Mouse (Mus musculus) liver, postnatal 0 days (tissue): ENCODE data around the gene Bex6. TPM values are rescaled to one million over a fixed set of nuclear protein-coding genes. Genes with fewer than 3 reads are reported as not detected.

Experiments used
- ATAC-seq: fragments of 200-750 bp; cut with Nextera tagmentation; 2 replicates; pipeline ENCODE4 v1.8.0; 2017; ENCODE audit warnings: mild to moderate bottlenecking, moderate library complexity
- DNase-seq: peaks from one replicate; pipeline ENCODE4 v3.0.0-alpha.2; 2016
- H3K27ac ChIP-seq: fragments of 300-500 bp; sonication (generic); 2 replicates; pipeline ENCODE4 v1.5.1; 2014; ENCODE audit warnings: antibody characterized with exemption, moderate library complexity, mild to moderate bottlenecking, low read depth
- H3K27me3 ChIP-seq: fragments of 300-500 bp; sonication (generic); 2 replicates; pipeline ENCODE4 v1.6.1; 2014; ENCODE audit warnings: low read length, control low read depth, mixed read lengths; ENCODE audit not compliant: insufficient read depth
- H3K36me3 ChIP-seq: fragments of 300-500 bp; sonication (generic); replicated peaks from 2 replicates; pipeline ENCODE4 v1.6.1; 2014; ENCODE audit warnings: mild to moderate bottlenecking, control low read depth, low read length, moderate library complexity, mixed read lengths; ENCODE audit not compliant: insufficient read depth
- H3K4me1 ChIP-seq: fragments of 300-500 bp; sonication (generic); 2 replicates; pipeline ENCODE4 v1.6.1; 2014; ENCODE audit warnings: antibody characterized with exemption, mild to moderate bottlenecking, control low read depth; ENCODE audit not compliant: insufficient read depth
- H3K4me2 ChIP-seq: fragments of 300-500 bp; sonication (generic); 2 replicates; pipeline ENCODE4 v1.6.1; 2014; ENCODE audit warnings: low read depth, mild to moderate bottlenecking, low read length, moderate library complexity, mixed read lengths
- H3K4me3 ChIP-seq: fragments of 300-500 bp; sonication (generic); 2 replicates; pipeline ENCODE4 v1.5.1; 2014; ENCODE audit warnings: low read depth, low read length
- H3K9ac ChIP-seq: fragments of 300-500 bp; sonication (generic); replicated peaks from 2 replicates; pipeline ENCODE4 v1.6.1; 2014; ENCODE audit warnings: mild to moderate bottlenecking, moderate library complexity
- H3K9me3 ChIP-seq: fragments of 300-500 bp; sonication (generic); 2 replicates; pipeline ENCODE4 v1.6.1; 2016; ENCODE audit warnings: mild to moderate bottlenecking, control low read depth, low read length, mixed read lengths
- CTCF ChIP-seq: sonication (generic); IDR thresholded peaks from 2 replicates; pipeline ENCODE4 v1.5.1; 2016; ENCODE audit warnings: antibody characterized with exemption, low read depth
- EP300 ChIP-seq: IDR thresholded peaks from 2 replicates; pipeline ENCODE4 v1.6.1; 2016; ENCODE audit warnings: antibody characterized with exemption, low read depth, mild to moderate bottlenecking
- WGBS: fragments of 180-500 bp; shearing (Covaris S2); extraction: QIAGEN DNeasy Blood & Tissue Kit; methylation state at CpG from one replicate; pipeline ENCODE4 v1.1.7; 2014; ENCODE audit not compliant: insufficient replicate concordance; 5-methylcytosine and 5-hydroxymethylcytosine counted together
- polyA plus RNA-seq: library from polyadenylated mRNA; unstranded; fragments of >200 nt; fragmentation: Nextera tagmentation; extraction: Ambion mirVana; gene quantifications from 2 replicates; pipeline ENCODE4 v1.2.1, GENCODE M21; 2015

The Bex6 gene
- polyA plus RNA-seq = 0.94 and 1.2 TPM in 2 replicates

GRCm38 (mm10) chr16:32179333-32179901 lies at the start of gene Bex6:
Bex6 (plus strand) TSS chr16:32179823.
- Histone ChIP-seq H3K36me3 (no peaks in the 10 kb centered on the region), H3K9ac (no peak within 1 kb of the TSS), H3K4me3 (no peak within 1 kb of the TSS), H3K27me3 (no peaks in the 10 kb centered on the region), H3K27ac (peak within 1 kb of the TSS; percentile 94), H3K4me2 (no peak within 1 kb of the TSS), H3K9me3 (no peaks in the 10 kb centered on the region), H3K4me1 (peaks cover 22% of the 10 kb centered on the region)
- DNase-seq (no peak), ATAC-seq (no peak)
- TF ChIP-seq CTCF (no peak), EP300 (no peak)
- WGBS = 43% methylated on average over 6 of the region's 6 CpGs

GRCm38 (mm10) chr16:32130190-32130826 lies 49.3 kb upstream of the Bex6 start:
- 23% methylated on average over 16 of the region's 16 CpGs for WGBS
- peak overlapping the region; percentile 88 for H3K27ac ChIP-seq

GRCm38 (mm10) chr16:32133148-32133547 lies 46.5 kb upstream of the Bex6 start:
- DNase-seq = no peak
- Histone ChIP-seq H3K27ac (peak overlapping the region; percentile 34), H3K4me1 (peaks cover 28% of the 10 kb centered on the region), H3K9ac (no peak overlapping the region), H3K9me3 (no peaks in the 10 kb centered on the region), H3K36me3 (no peaks in the 10 kb centered on the region), H3K4me3 (no peak overlapping the region), H3K27me3 (no peaks in the 10 kb centered on the region), H3K4me2 (no peak overlapping the region)
- ATAC-seq = peak; percentile 81
- no peak for TF ChIP-seq EP300
- no peak for TF ChIP-seq CTCF
- 65% methylated on average over 3 of the region's 3 CpGs for WGBS

More at GRCm38 (mm10) chr16:32130190-32130826, 49.3 kb upstream of the Bex6 start:
- H3K36me3 ChIP-seq = no peaks in the 10 kb centered on the region
- H3K27me3 ChIP-seq = no peaks in the 10 kb centered on the region
- peak; percentile 69 for DNase-seq
- H3K4me3 ChIP-seq = peak overlapping the region; percentile 46
- TF ChIP-seq EP300 (peak; percentile 67; the same call in 1 of the 2 replicates), CTCF (no peak)
- H3K9ac ChIP-seq = peak overlapping the region; percentile 61
- H3K9me3 ChIP-seq = no peaks in the 10 kb centered on the region
- ATAC-seq = peak; percentile 87
- peaks cover 30% of the 10 kb centered on the region for H3K4me1 ChIP-seq
- H3K4me2 ChIP-seq = peak overlapping the region; percentile 73

- 82% methylated on average over 7 of the region's 7 CpGs for WGBS
- Histone ChIP-seq H3K4me1 (peaks cover 15% of the 10 kb centered on the region), H3K27ac (no peak overlapping the region), H3K4me2 (no peak overlapping the region), H3K9me3 (no peaks in the 10 kb centered on the region), H3K4me3 (no peak overlapping the region), H3K9ac (no peak overlapping the region), H3K36me3 (no peaks in the 10 kb centered on the region), H3K27me3 (no peaks in the 10 kb centered on the region)
- no peak for DNase-seq
- TF ChIP-seq CTCF = no peak
- no peak for TF ChIP-seq EP300
- ATAC-seq = no peak
These were observed 43.7 kb upstream of the Bex6 start for GRCm38 (mm10) chr16:32135842-32136357.

DNA sequence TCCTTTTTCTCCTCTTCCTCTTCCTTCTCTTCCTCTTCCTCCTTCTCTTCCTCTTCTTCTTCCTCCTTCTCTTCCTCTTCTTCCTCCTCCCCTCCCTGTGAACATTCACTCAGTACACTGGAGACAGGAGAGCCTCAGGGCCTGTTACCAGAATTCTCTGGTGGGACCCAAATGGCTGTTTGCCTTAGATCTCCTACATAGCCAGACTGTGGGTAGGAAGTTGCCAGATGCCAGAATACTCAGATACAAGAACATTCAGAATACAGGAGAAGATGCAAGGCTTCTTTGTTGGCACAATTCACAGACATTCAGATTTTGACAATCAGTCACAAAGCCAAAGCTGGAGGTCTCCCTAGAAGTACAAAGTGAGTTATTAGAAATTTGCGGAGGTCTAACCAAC lies 40.7 kb upstream of the Bex6 start:
- no peak for DNase-seq
- H3K4me2 ChIP-seq = no peak overlapping the region
- 100% methylated on average over 1 of the region's 1 CpGs for WGBS
- no peak overlapping the region for H3K9ac ChIP-seq
- H3K27ac ChIP-seq = no peak overlapping the region
- H3K4me1 ChIP-seq = no peaks in the 10 kb centered on the region
- H3K9me3 ChIP-seq = peaks cover 9% of the 10 kb centered on the region
- TF ChIP-seq CTCF = no peak
- no peak for TF ChIP-seq EP300
- H3K4me3 ChIP-seq = no peak overlapping the region
- H3K36me3 ChIP-seq = peaks cover 18% of the 10 kb centered on the region
- ATAC-seq = no peak
- H3K27me3 ChIP-seq = no peaks in the 10 kb centered on the region

DNA sequence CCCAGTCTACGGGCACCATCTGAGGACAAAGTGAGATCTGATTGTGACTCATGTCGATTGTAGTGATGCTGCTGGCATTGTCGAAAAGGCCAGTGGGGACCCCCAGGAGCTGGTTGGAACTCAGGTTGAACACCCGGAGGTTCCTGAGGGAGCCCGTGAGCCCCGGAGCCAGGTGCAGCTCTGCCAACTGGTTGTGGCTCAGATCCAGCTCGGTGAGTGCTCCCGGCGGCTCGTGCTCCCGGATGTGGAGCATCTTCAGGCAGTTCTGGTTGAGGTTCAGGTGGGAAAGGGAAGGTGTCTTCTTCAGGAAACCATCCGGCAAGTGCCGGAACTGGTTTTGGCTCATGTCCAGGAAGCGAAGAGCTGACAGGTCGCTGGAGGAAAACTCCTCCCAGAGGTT lies 35.9 kb upstream of the Bex6 start:
- Histone ChIP-seq H3K4me2 (no peak overlapping the region), H3K4me3 (no peak overlapping the region), H3K9ac (no peak overlapping the region), H3K9me3 (peaks cover 17% of the 10 kb centered on the region), H3K4me1 (no peaks in the 10 kb centered on the region), H3K27me3 (no peaks in the 10 kb centered on the region), H3K27ac (no peak overlapping the region), H3K36me3 (peaks cover 47% of the 10 kb centered on the region)
- TF ChIP-seq CTCF (no peak), EP300 (no peak)
- ATAC-seq (no peak), DNase-seq (no peak)
- WGBS = 95% methylated on average over 15 of the region's 15 CpGs
